Mouse (Mus musculus): Measurements from ENCODE around the gene Snupn.

DNA sequence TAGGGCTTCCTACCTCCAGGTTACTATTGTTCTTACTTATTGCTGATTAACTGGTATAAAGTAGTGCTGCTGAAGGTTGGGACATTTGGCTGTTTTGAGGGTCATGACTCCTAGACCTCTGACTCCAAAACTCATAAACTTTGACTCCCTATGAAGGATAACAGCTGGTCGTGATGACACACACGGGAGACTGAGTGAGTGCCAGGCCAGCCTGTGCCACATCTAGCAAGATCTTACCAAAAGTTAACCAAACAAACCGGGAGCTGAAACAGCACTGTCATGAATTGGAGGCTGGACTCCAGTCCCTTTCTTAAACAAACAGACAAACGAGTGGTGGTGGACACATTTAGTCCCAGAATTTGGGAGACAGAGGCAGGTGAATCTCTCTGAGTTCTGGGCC lies 21.2 kb upstream of the Snupn start:
- TF ChIP-seq CTCF (IDR thresholded peaks at IDR 0.05; ENCODE audit: low read depth) (no peak), EP300 (IDR thresholded peaks at IDR 0.05; ENCODE audit: low read depth) (no peak)

All from liver, embryonic 14.5 days (tissue).